Mouse (Mus musculus) hindbrain, embryonic 12.5 days (tissue): ENCODE measurements around the gene Gpr135. TPM values are rescaled to one million over a fixed set of nuclear protein-coding genes. Genes with fewer than 3 reads are reported as not detected.
A peak's percentile ranks its signal among the peaks of the same experiment; 100 is the strongest.

Source experiments
- ATAC-seq: fragments of 200-750 bp; cut with Nextera tagmentation; 2 replicates; pipeline ENCODE4 v1.8.0; 2017; ENCODE audit warnings: moderate TSS enrichment; ENCODE audit not compliant: low FRiP score
- H3K27ac ChIP-seq: fragments of 300-500 bp; sonication (generic); 2 replicates; pipeline ENCODE4 v1.5.1; 2016; ENCODE audit warnings: mild to moderate bottlenecking
- H3K27me3 ChIP-seq: fragments of 300-500 bp; sonication (generic); 2 replicates; pipeline ENCODE4 v1.6.1; 2016; ENCODE audit warnings: mild to moderate bottlenecking
- H3K36me3 ChIP-seq: fragments of 300-500 bp; sonication (generic); 2 replicates; pipeline ENCODE4 v1.6.1; 2016; ENCODE audit warnings: mild to moderate bottlenecking
- H3K4me1 ChIP-seq: fragments of 300-500 bp; sonication (generic); 2 replicates; pipeline ENCODE4 v1.6.1; 2016
- H3K4me2 ChIP-seq: fragments of 300-500 bp; sonication (generic); replicated peaks from 2 replicates; pipeline ENCODE4 v1.6.1; 2016; ENCODE audit warnings: mild to moderate bottlenecking
- H3K4me3 ChIP-seq: fragments of 300-500 bp; sonication (generic); 2 replicates; pipeline ENCODE4 v1.5.1; 2016; ENCODE audit warnings: mild to moderate bottlenecking
- H3K9ac ChIP-seq: fragments of 300-500 bp; sonication (generic); 2 replicates; pipeline ENCODE4 v1.6.1; 2016; ENCODE audit warnings: mild to moderate bottlenecking, moderate library complexity
- H3K9me3 ChIP-seq: fragments of 300-500 bp; sonication (generic); replicated peaks from 2 replicates; pipeline ENCODE4 v1.6.1; 2016; ENCODE audit warnings: mild to moderate bottlenecking
- WGBS: fragments of 180-500 bp; shearing (Covaris S2); methylation state at CpG from one replicate; pipeline ENCODE4 v1.1.7; 2016; 5-methylcytosine and 5-hydroxymethylcytosine counted together
- polyA plus RNA-seq: library from polyadenylated mRNA; unstranded; fragments of >200 nt; fragmentation: Nextera tagmentation; extraction: Ambion mirVana; gene quantifications from 2 replicates; pipeline ENCODE4 v1.2.1, GENCODE M21; 2016

The Gpr135 gene
- polyA plus RNA-seq, 1 experiment from 2014 or later, result 1.7 TPM

GRCm38 (mm10) chr12:72047513-72047912 is 23.4 kb downstream of the Gpr135 start:
- Histone ChIP-seq H3K9me3 (peaks cover 5% of the 10 kb centered on the region; the same call in 1 of the 2 replicates), H3K27me3 (no peaks in the 10 kb centered on the region), H3K4me2 (no peak overlapping the region), H3K9ac (no peak overlapping the region), H3K36me3 (no peaks in the 10 kb centered on the region), H3K4me3 (no peak overlapping the region), H3K4me1 (no peaks in the 10 kb centered on the region), H3K27ac (no peak overlapping the region)
- 10% methylated on average over 2 of the region's 2 CpGs for WGBS
- ATAC-seq, result no peak

DNA sequence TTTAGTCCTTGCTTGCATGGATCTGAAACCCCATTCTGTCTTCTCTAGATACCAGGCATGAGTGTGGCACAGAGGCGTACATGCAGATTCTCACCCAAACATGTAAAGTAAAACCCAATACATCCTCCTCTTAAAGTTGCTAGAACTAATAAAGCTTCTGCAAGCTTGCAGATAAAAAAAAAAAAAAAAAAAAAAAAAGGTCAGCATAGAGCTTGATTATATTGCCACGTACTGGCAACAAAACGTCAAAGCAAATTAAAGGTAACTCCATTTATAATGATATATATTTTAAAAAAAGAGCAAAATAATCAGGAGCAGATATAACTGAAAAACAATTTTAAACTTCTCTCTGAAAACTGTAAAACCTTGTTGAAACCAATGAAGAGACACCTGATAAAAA is 29.7 kb downstream of the Gpr135 start:
- Histone ChIP-seq H3K27me3 (no peaks in the 10 kb centered on the region), H3K27ac (no peak overlapping the region), H3K4me3 (no peak overlapping the region), H3K4me2 (no peak overlapping the region), H3K9me3 (no peaks in the 10 kb centered on the region), H3K9ac (no peak overlapping the region), H3K36me3 (no peaks in the 10 kb centered on the region), H3K4me1 (no peaks in the 10 kb centered on the region)
- no peak for ATAC-seq
- 91% methylated on average over 3 of the region's 3 CpGs for WGBS

GRCm38 (mm10) chr12:72039501-72039900 is 31.4 kb downstream of the Gpr135 start:
- no peak overlapping the region for H3K4me3 ChIP-seq
- ATAC-seq, result no peak
- 80% methylated on average over 8 of the region's 8 CpGs for WGBS

DNA sequence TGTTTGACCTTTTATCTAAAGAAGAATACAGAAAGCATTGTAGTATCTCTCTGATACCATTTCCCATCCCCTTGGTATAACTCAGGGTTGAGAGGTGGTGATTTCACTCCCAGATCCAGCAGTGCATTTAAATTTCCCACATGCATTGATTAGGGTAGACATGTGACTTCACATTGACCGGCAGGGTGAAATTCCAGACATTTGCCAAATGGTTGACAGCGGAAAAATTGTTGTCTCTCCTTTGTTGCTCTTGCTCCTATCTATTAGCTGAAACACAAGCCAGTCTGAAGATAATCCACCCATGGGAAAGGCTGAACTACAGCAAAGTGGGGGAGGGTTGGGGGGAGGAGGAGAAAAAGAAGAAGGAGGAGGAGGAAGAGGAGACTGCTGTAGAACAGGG is 32.1 kb downstream of the Gpr135 start:
- Histone ChIP-seq H3K4me2 (no peak overlapping the region), H3K36me3 (no peaks in the 10 kb centered on the region), H3K27ac (no peak overlapping the region), H3K27me3 (no peaks in the 10 kb centered on the region), H3K9me3 (no peaks in the 10 kb centered on the region), H3K4me3 (no peak overlapping the region), H3K4me1 (no peaks in the 10 kb centered on the region), H3K9ac (no peak overlapping the region)
- ATAC-seq, result no peak
- 47% methylated on average over 2 of the region's 2 CpGs for WGBS

More at GRCm38 (mm10) chr12:72039501-72039900, 31.4 kb downstream of the Gpr135 start:
- H3K36me3 ChIP-seq, result no peaks in the 10 kb centered on the region
- H3K9me3 ChIP-seq, result no peaks in the 10 kb centered on the region
- no peaks in the 10 kb centered on the region for H3K4me1 ChIP-seq
- no peaks in the 10 kb centered on the region for H3K27me3 ChIP-seq
- H3K9ac ChIP-seq, result no peak overlapping the region
- no peak overlapping the region for H3K4me2 ChIP-seq
- no peak overlapping the region for H3K27ac ChIP-seq

DNA sequence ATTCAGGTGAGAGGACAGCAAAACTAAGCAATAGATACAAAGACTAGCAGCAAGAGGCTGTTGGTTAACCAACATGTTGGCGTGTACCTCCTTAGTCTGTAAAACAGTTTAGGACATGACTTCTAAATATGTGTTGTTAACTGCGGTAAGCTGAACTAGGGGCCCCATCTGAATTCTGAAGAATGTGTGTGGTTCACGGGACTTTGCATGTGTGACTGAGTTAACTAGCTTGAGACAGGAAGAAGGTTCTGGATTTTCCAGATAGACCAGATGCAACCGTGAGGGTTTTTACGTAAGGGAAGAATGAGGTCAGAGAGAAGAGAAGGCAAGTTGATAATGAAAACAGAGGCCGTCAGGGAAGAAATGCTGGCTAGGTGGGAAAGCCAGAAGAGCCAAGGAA is 33.9 kb downstream of the Gpr135 start:
- Histone ChIP-seq H3K4me2 (no peak overlapping the region), H3K4me3 (no peak overlapping the region), H3K27me3 (no peaks in the 10 kb centered on the region), H3K9ac (no peak overlapping the region), H3K9me3 (no peaks in the 10 kb centered on the region), H3K27ac (no peak overlapping the region), H3K36me3 (no peaks in the 10 kb centered on the region), H3K4me1 (no peaks in the 10 kb centered on the region)
- ATAC-seq, result no peak
- 93% methylated on average over 6 of the region's 6 CpGs for WGBS

DNA sequence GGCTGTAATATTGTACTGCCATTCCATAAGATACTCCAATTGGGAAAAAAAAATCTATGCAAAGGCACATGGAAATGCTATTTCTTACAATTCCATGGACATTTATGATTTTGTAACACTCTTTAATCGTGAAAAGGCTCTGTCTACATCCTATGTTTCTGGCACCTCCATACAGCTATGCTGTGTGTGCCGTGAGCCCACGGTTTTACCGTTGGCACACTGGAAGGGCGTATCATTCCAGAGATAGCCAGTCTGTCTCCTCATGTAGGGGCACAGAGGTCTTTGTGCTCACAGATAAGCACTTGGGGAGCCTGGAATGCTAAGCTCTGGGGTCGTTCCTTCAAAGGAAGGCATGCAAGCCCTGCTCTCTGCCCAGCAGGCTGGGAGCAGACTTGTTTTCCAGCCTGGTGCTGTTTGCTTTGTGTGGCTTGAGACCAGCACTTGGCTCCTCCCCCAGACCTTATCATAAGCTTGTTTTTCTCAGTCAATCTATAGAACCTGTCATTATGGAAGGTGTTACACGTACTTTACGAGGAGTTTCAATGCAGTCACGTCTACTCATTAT is 34.7 kb downstream of the Gpr135 start:
- H3K36me3 ChIP-seq, result no peaks in the 10 kb centered on the region
- no peaks in the 10 kb centered on the region for H3K9me3 ChIP-seq
- no peak overlapping the region for H3K27ac ChIP-seq
- no peak overlapping the region for H3K4me3 ChIP-seq
- H3K9ac ChIP-seq, result no peak overlapping the region
- no peaks in the 10 kb centered on the region for H3K4me1 ChIP-seq
- H3K27me3 ChIP-seq, result no peaks in the 10 kb centered on the region
- no peak overlapping the region for H3K4me2 ChIP-seq
- 73% methylated on average over 9 of the region's 9 CpGs for WGBS
- no peak for ATAC-seq

DNA sequence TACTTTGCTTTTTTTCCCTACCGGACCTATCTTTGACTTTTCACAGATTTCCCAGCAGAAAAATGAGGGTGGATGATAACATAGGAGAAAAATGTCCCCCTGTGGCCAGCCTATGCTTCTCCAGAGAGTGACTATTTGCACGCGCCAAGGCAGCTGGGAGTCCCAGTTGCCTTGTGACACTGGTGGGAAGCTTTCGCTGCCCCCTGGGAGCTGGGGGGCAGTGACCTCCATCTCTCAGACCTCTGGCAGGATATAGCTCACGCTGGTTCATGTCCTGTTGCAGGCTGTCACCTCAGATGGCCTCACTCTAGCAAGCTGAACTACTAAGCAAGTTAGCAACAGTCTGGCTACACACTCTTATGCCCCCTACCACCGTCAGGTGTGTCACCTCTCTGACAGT is 39.1 kb downstream of the Gpr135 start:
- Histone ChIP-seq H3K27me3 (no peaks in the 10 kb centered on the region), H3K4me1 (no peaks in the 10 kb centered on the region), H3K4me3 (no peak overlapping the region), H3K36me3 (no peaks in the 10 kb centered on the region), H3K27ac (no peak overlapping the region), H3K4me2 (no peak overlapping the region), H3K9me3 (no peaks in the 10 kb centered on the region), H3K9ac (no peak overlapping the region)
- WGBS, result 81% methylated on average over 6 of the region's 6 CpGs
- no peak for ATAC-seq

- Histone ChIP-seq H3K27ac (no peak overlapping the region), H3K4me2 (no peak overlapping the region), H3K36me3 (no peaks in the 10 kb centered on the region), H3K9me3 (no peaks in the 10 kb centered on the region), H3K4me1 (no peaks in the 10 kb centered on the region), H3K27me3 (no peaks in the 10 kb centered on the region), H3K4me3 (no peak overlapping the region), H3K9ac (no peak overlapping the region)
- no peak for ATAC-seq
- 83% methylated on average over 5 of the region's 5 CpGs for WGBS
Measured at GRCm38 (mm10) chr12:72031171-72031570, 39.8 kb downstream of the Gpr135 start.

DNA sequence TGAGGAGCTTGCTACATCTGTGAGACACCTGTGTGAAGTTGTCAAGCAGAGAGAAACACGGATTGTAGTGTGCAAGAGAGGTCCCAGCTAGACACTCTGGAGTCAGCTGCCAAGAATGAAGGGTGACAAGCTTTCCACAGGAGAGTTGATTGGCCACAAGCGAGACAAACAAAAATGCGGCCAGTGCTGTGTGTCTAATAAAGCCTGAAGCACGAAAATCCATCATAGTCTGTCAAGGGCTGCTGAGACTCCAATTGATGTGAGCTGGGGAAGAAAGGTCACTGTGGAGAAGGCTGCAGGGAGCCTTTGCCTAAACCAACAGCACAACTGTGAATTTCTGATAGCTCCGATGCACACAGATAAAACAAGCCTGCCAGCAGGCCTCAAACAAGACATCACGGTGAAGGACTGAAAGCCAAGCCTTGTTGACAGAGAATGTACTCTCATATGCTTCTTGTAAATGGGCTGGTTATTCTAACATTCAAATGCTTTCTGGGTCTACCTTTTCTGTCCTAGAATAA is 45.6 kb downstream of the Gpr135 start:
- H3K27me3 ChIP-seq, result no peaks in the 10 kb centered on the region
- H3K4me3 ChIP-seq, result no peak overlapping the region
- 16% methylated on average over 6 of the region's 6 CpGs for WGBS
- H3K9ac ChIP-seq, result no peak overlapping the region
- H3K36me3 ChIP-seq, result no peaks in the 10 kb centered on the region
- no peaks in the 10 kb centered on the region for H3K9me3 ChIP-seq
- no peak overlapping the region for H3K4me2 ChIP-seq
- H3K4me1 ChIP-seq, result peaks cover 4% of the 10 kb centered on the region
- ATAC-seq, result no peak
- H3K27ac ChIP-seq, result peak overlapping the region; percentile 25; the same call in 1 of the 2 replicates

- peaks cover 4% of the 10 kb centered on the region for H3K4me1 ChIP-seq
- H3K9me3 ChIP-seq, result no peaks in the 10 kb centered on the region
- H3K9ac ChIP-seq, result no peak overlapping the region
- H3K4me3 ChIP-seq, result no peak overlapping the region
- no peak overlapping the region for H3K27ac ChIP-seq
- H3K4me2 ChIP-seq, result no peak overlapping the region
- H3K27me3 ChIP-seq, result no peaks in the 10 kb centered on the region
- WGBS, result 94% methylated on average over 5 of the region's 5 CpGs
- no peak for ATAC-seq
- no peaks in the 10 kb centered on the region for H3K36me3 ChIP-seq
Measured at GRCm38 (mm10) chr12:72023572-72023971, 47.4 kb downstream of the Gpr135 start.

DNA sequence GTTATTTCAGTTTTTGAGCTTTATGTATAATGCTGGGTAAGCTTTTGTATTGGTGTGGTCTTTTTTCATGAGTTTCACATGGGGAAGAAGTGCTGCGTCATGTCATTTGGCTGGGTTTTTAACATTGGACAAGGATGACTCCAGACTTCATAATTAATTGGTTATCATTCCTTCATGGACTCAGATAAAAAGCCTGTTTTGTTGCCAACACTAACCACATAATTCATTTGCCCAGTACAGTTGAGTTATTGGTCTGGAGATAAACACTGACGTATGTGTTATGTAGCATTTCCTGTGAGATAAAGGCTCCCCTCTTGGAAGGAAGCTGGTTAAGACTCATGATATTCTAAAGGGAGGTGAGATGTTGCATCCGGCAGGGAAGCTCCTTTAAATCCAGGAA is 48.1 kb downstream of the Gpr135 start:
- no peak overlapping the region for H3K27ac ChIP-seq
- H3K4me2 ChIP-seq, result no peak overlapping the region
- no peak for ATAC-seq
- WGBS, result 97% methylated on average over 3 of the region's 3 CpGs
- no peaks in the 10 kb centered on the region for H3K27me3 ChIP-seq
- no peak overlapping the region for H3K9ac ChIP-seq
- H3K4me1 ChIP-seq, result peaks cover 4% of the 10 kb centered on the region
- no peak overlapping the region for H3K4me3 ChIP-seq
- no peaks in the 10 kb centered on the region for H3K36me3 ChIP-seq
- H3K9me3 ChIP-seq, result no peaks in the 10 kb centered on the region

- Histone ChIP-seq H3K9me3 (no peaks in the 10 kb centered on the region), H3K27me3 (no peaks in the 10 kb centered on the region), H3K36me3 (no peaks in the 10 kb centered on the region), H3K4me1 (peaks cover 4% of the 10 kb centered on the region), H3K4me3 (no peak overlapping the region), H3K27ac (no peak overlapping the region), H3K4me2 (no peak overlapping the region), H3K9ac (no peak overlapping the region)
- 76% methylated on average over 5 of the region's 5 CpGs for WGBS
- ATAC-seq, result no peak
Measured at GRCm38 (mm10) chr12:72021543-72021942, 49.4 kb downstream of the Gpr135 start.

- Histone ChIP-seq H3K4me3 (no peak overlapping the region), H3K36me3 (no peaks in the 10 kb centered on the region), H3K27ac (no peak overlapping the region), H3K4me1 (peaks cover 3% of the 10 kb centered on the region), H3K27me3 (no peaks in the 10 kb centered on the region), H3K4me2 (no peak overlapping the region), H3K9me3 (no peaks in the 10 kb centered on the region), H3K9ac (no peak overlapping the region)
- WGBS, result 80% methylated on average over 4 of the region's 4 CpGs
- no peak for ATAC-seq
Measured at GRCm38 (mm10) chr12:72020285-72020684, 50.6 kb downstream of the Gpr135 start.
